Mouse (Mus musculus): ENCODE measurements around the gene Hist1h1a. TPM values are rescaled to one million over a fixed set of nuclear protein-coding genes. Genes with fewer than 3 reads are reported as not detected.
"Not testable (repeated sequence)": the region's sequence is repeated elsewhere in the genome, so short reads cannot be mapped to it uniquely, and the experiment has no call there.

Gene Hist1h1a
- total RNA-seq, 2 experiments from 2014 or later = 32.9 to 36.8 TPM

GRCm38 (mm10) chr13:23753314-23754078, 10.0 kb upstream of the Hist1h1a start:
- DNase-seq (ENCODE audit: extremely low spot score in 1 of 2, low spot score in 2 of 2) = no peak
- intact Hi-C loops (cut with DNase I) = loop anchor here (10.0 kb wide), 1 partner anchor 199 kb away; the partner anchor contains the start of genes Hist1h1d and Hist1h4f

- intact Hi-C loops (cut with DNase I) = loop anchor here (10.0 kb wide), 1 partner anchor 200 kb away; the partner anchor contains the start of genes Hist1h1d and Hist1h4f
- no peak for DNase-seq (ENCODE audit: extremely low spot score in 1 of 2, low spot score in 2 of 2)
These were observed 8.5 kb upstream of the Hist1h1a start for GRCm38 (mm10) chr13:23755000-23755399.

- DNase-seq (ENCODE audit: extremely low spot score in 1 of 2, low spot score in 2 of 2) = peak; percentile 87 to 94
- intact Hi-C loops (cut with DNase I) = loop anchor here (10.0 kb wide), 1 partner anchor 202 kb away; the partner anchor contains the start of genes Hist1h1d and Hist1h4f
These were observed 6.7 kb upstream of the Hist1h1a start, which contains the start of gene Hist1h4b for GRCm38 (mm10) chr13:23756790-23757189. Hist1h4b (plus strand) TSS chr13:23757013.

- intact Hi-C loops (cut with DNase I) = loop anchor here (10.0 kb wide), 1 partner anchor 202 kb away; the partner anchor contains the start of genes Hist1h1d and Hist1h4f
These were observed 6.2 kb upstream of the Hist1h1a start for GRCm38 (mm10) chr13:23757211-23757773.

GRCm38 (mm10) chr13:23757921-23758320, 5.5 kb upstream of the Hist1h1a start:
- DNase-seq (ENCODE audit: extremely low spot score in 1 of 2, low spot score in 2 of 2) = no peak
- intact Hi-C loops (cut with DNase I) = loop anchor here (10.0 kb wide), 1 partner anchor 203 kb away; the partner anchor contains the start of genes Hist1h1d and Hist1h4f

More at GRCm38 (mm10) chr13:23757211-23757773, 6.2 kb upstream of the Hist1h1a start:
- DNase-seq (ENCODE audit: extremely low spot score in 1 of 2, low spot score in 2 of 2) = no peak

- intact Hi-C loops (cut with DNase I) = loop anchor here (10.0 kb wide), 1 partner anchor 205 kb away; the partner anchor contains the start of genes Hist1h1d and Hist1h4f
These were observed 4.2 kb upstream of the Hist1h1a start for GRCm38 (mm10) chr13:23759251-23759771.

GRCm38 (mm10) chr13:23759916-23760239, 3.6 kb upstream of the Hist1h1a start:
- intact Hi-C loops (cut with DNase I) = loop anchor here (10.0 kb wide), 1 partner anchor 205 kb away; the partner anchor contains the start of genes Hist1h1d and Hist1h4f
- no peak for DNase-seq (ENCODE audit: extremely low spot score in 1 of 2, low spot score in 2 of 2)

More at GRCm38 (mm10) chr13:23759251-23759771, 4.2 kb upstream of the Hist1h1a start:
- no peak for DNase-seq (ENCODE audit: extremely low spot score in 1 of 2, low spot score in 2 of 2)

- DNase-seq (ENCODE audit: extremely low spot score in 1 of 2, low spot score in 2 of 2) = no peak
- intact Hi-C loops (cut with DNase I) = no loop called here
These were observed 3.1 kb upstream of the Hist1h1a start for GRCm38 (mm10) chr13:23760240-23760971.

GRCm38 (mm10) chr13:23760972-23761864, 2.2 kb upstream of the Hist1h1a start, which contains the start of gene Hist1h4a:
Hist1h4a (minus strand) TSS chr13:23761230.
- DNase-seq (ENCODE audit: extremely low spot score in 1 of 2, low spot score in 2 of 2) = peak; percentile 99 to 100
- intact Hi-C loops (cut with DNase I) = no loop called here

- peak; percentile 46 to 71 for DNase-seq (ENCODE audit: extremely low spot score in 1 of 2, low spot score in 2 of 2)
- intact Hi-C loops (cut with DNase I) = not testable (repeated sequence)
These were observed 1.3 kb upstream of the Hist1h1a start, which contains the start of gene Hist1h3a for GRCm38 (mm10) chr13:23761871-23762821. Hist1h3a (minus strand) TSS chr13:23762386.

- intact Hi-C loops (cut with DNase I) = no loop called here
These were observed 252 bp upstream of the Hist1h1a start for GRCm38 (mm10) chr13:23763242-23763585.

GRCm38 (mm10) chr13:23764324-23765171, 1.1 kb downstream of the Hist1h1a start:
- intact Hi-C loops (cut with DNase I) = no loop called here
- no peak for DNase-seq (ENCODE audit: extremely low spot score in 1 of 2, low spot score in 2 of 2)

More at GRCm38 (mm10) chr13:23763242-23763585, 252 bp upstream of the Hist1h1a start:
- DNase-seq (ENCODE audit: extremely low spot score in 1 of 2, low spot score in 2 of 2) = no peak

GRCm38 (mm10) chr13:23765172-23765513, 1.7 kb downstream of the Hist1h1a start:
- intact Hi-C loops (cut with DNase I) = no loop called here
- no peak for DNase-seq (ENCODE audit: extremely low spot score in 1 of 2, low spot score in 2 of 2)

GRCm38 (mm10) chr13:23766772-23767171, 3.3 kb downstream of the Hist1h1a start:
- intact Hi-C loops (cut with DNase I) = no loop called here
- no peak for DNase-seq (ENCODE audit: extremely low spot score in 1 of 2, low spot score in 2 of 2)

- DNase-seq (ENCODE audit: extremely low spot score in 1 of 2, low spot score in 2 of 2) = no peak
- intact Hi-C loops (cut with DNase I) = no loop called here
These were observed 5.5 kb downstream of the Hist1h1a start for GRCm38 (mm10) chr13:23768834-23769397.

GRCm38 (mm10) chr13:23769613-23770012, 6.1 kb downstream of the Hist1h1a start, which contains the start of gene Trim38:
Trim38 (plus strand) TSS chr13:23769913.
- DNase-seq (ENCODE audit: extremely low spot score in 1 of 2, low spot score in 2 of 2); intact Hi-C loops (cut with DNase I): not testable (repeated sequence)
